Mouse (Mus musculus) heart, adult 2 months (tissue): Measurements from ENCODE around the gene Tiam2. TPM values are rescaled to one million over a fixed set of nuclear protein-coding genes. Genes with fewer than 3 reads are reported as not detected.

Experiments
- DNase-seq, 2 experiments: peaks; one replicate each; pipeline ENCODE4 v3.0.0; 2021
- H3K27ac ChIP-seq: fragments of 200-600 bp; 2 replicates; pipeline ENCODE4 v1.8.1; 2022
- H3K27me3 ChIP-seq: fragments of 200-500 bp; 2 replicates; pipeline ENCODE4 v1.6.1; 2012; ENCODE audit warnings: mild to moderate bottlenecking, low read length, inconsistent platforms, mixed read lengths; ENCODE audit not compliant: control insufficient read depth, insufficient read depth
- H3K36me3 ChIP-seq: fragments of 200-500 bp; 2 replicates; pipeline ENCODE4 v1.6.1; 2012; ENCODE audit warnings: low read length, inconsistent platforms; ENCODE audit not compliant: control insufficient read depth, insufficient read depth
- H3K4me1 ChIP-seq: fragments of 200-500 bp; 2 replicates; pipeline ENCODE4 v1.6.1; 2011; ENCODE audit warnings: low read length; ENCODE audit not compliant: control insufficient read depth, insufficient read depth
- H3K4me3 ChIP-seq: fragments of 200-600 bp; 2 replicates; pipeline ENCODE4 v1.8.1; 2022
- H3K79me2 ChIP-seq: fragments of 200-500 bp; replicated peaks from 2 replicates; pipeline ENCODE4 v1.6.1; 2012; ENCODE audit warnings: mild to moderate bottlenecking, inconsistent platforms, low read length, moderate library complexity, mixed read lengths; ENCODE audit not compliant: control insufficient read depth, insufficient read depth
- H3K9ac ChIP-seq: fragments of 200-500 bp; 2 replicates; pipeline ENCODE4 v1.6.1; 2012; ENCODE audit warnings: low read depth, mild to moderate bottlenecking, control low read depth, inconsistent platforms, low read length, mixed read lengths
- CTCF ChIP-seq: fragments of 200-600 bp; IDR thresholded peaks from 2 replicates; pipeline ENCODE4 v1.8.1; 2022; ENCODE audit warnings: antibody characterized with exemption, mild to moderate bottlenecking, moderate library complexity
- EP300 ChIP-seq: fragments of 200-500 bp; IDR thresholded peaks from 2 replicates; pipeline ENCODE4 v1.6.1; 2011; ENCODE audit warnings: low read depth, low read length, control low read depth; ENCODE audit not compliant: insufficient read depth
- POLR2A ChIP-seq: fragments of 200-500 bp; IDR thresholded peaks from 2 replicates; pipeline ENCODE4 v1.6.1; 2011; ENCODE audit warnings: mild to moderate bottlenecking, low read depth, low read length, control low read depth; ENCODE audit not compliant: insufficient read depth
- WGBS: fragments of 180-500 bp; shearing (Covaris S2); methylation state at CpG from one replicate; pipeline ENCODE4 v1.1.7; 2018; 5-methylcytosine and 5-hydroxymethylcytosine counted together
- intact Hi-C: fragments of 180-260 bp; cut with DNase I; formaldehyde crosslinking; loops from one replicate; pipeline ENCODE4 v1.15.1; 2025
- polyA plus RNA-seq: library from polyadenylated mRNA; depleted of rRNA; stranded (reverse); fragments of >200 nt; gene quantifications from 2 replicates; pipeline ENCODE4 v1.2.3, GENCODE M21; 2012
- total RNA-seq, 2 experiments: library from RNA; stranded (reverse); gene quantifications; 2 replicates each; pipeline ENCODE4 v1.2.3; 2021

Gene Tiam2
- total and polyA plus RNA-seq, 3 experiments, result 1.1 to 2.7 (median 2.3) TPM

- WGBS, result 65% methylated on average over 4 of the region's 4 CpGs
- H3K27me3 ChIP-seq, result no peaks in the 10 kb centered on the region
- no peak overlapping the region for H3K9ac ChIP-seq
- H3K79me2 ChIP-seq, result no peaks in the 10 kb centered on the region
- peak in 1 of 2 experiments; percentile 6 for DNase-seq
- intact Hi-C loops, result no loop called here
- TF ChIP-seq CTCF (no peak), EP300 (no peak), POLR2A (no peak)
- no peaks in the 10 kb centered on the region; the same call in 1 of the 2 replicates for H3K4me1 ChIP-seq
- no peak overlapping the region for H3K4me3 ChIP-seq
- no peaks in the 10 kb centered on the region for H3K36me3 ChIP-seq
- H3K27ac ChIP-seq, result no peak overlapping the region
Observed at GRCm38 (mm10) chr17:3369631-3370030, 43.3 kb downstream of the Tiam2 start.

GRCm38 (mm10) chr17:3378606-3379005, 52.2 kb downstream of the Tiam2 start:
- Histone ChIP-seq H3K79me2 (no peaks in the 10 kb centered on the region), H3K27ac (no peak overlapping the region), H3K36me3 (no peaks in the 10 kb centered on the region), H3K9ac (no peak overlapping the region), H3K27me3 (no peaks in the 10 kb centered on the region), H3K4me3 (no peak overlapping the region), H3K4me1 (no peaks in the 10 kb centered on the region; the same call in 1 of the 2 replicates)
- intact Hi-C loops, result no loop called here
- no peak for TF ChIP-seq CTCF
- no peak for TF ChIP-seq EP300
- no peak for TF ChIP-seq POLR2A
- WGBS, result 36% methylated on average over 2 of the region's 2 CpGs
- DNase-seq, result no peak

GRCm38 (mm10) chr17:3379753-3380588, 53.6 kb downstream of the Tiam2 start:
- Histone ChIP-seq H3K27ac (no peak overlapping the region), H3K36me3 (no peaks in the 10 kb centered on the region), H3K79me2 (no peaks in the 10 kb centered on the region), H3K9ac (no peak overlapping the region), H3K27me3 (no peaks in the 10 kb centered on the region), H3K4me3 (no peak overlapping the region), H3K4me1 (no peaks in the 10 kb centered on the region; the same call in 1 of the 2 replicates)
- WGBS, result 33% methylated on average over 10 of the region's 13 CpGs
- no peak for DNase-seq
- intact Hi-C loops, result no loop called here
- TF ChIP-seq CTCF, result no peak
- TF ChIP-seq EP300, result no peak
- no peak for TF ChIP-seq POLR2A

GRCm38 (mm10) chr17:3385391-3385790, 59.0 kb downstream of the Tiam2 start:
- WGBS, result 28% methylated on average over 1 of the region's 1 CpGs
- DNase-seq, result no peak
- no peak for TF ChIP-seq EP300
- no peak for TF ChIP-seq POLR2A
- TF ChIP-seq CTCF, result no peak
- Histone ChIP-seq H3K27me3 (no peaks in the 10 kb centered on the region), H3K36me3 (no peaks in the 10 kb centered on the region), H3K27ac (no peak overlapping the region), H3K4me3 (no peak overlapping the region), H3K4me1 (no peaks in the 10 kb centered on the region), H3K79me2 (no peaks in the 10 kb centered on the region), H3K9ac (no peak overlapping the region)
- intact Hi-C loops, result no loop called here

- 68% methylated on average over 4 of the region's 4 CpGs for WGBS
- H3K4me1 ChIP-seq, result no peaks in the 10 kb centered on the region
- no peaks in the 10 kb centered on the region for H3K36me3 ChIP-seq
- no peak overlapping the region for H3K9ac ChIP-seq
- intact Hi-C loops, result no loop called here
- no peak for DNase-seq
- no peaks in the 10 kb centered on the region for H3K79me2 ChIP-seq
- H3K4me3 ChIP-seq, result no peak overlapping the region
- no peaks in the 10 kb centered on the region for H3K27me3 ChIP-seq
- H3K27ac ChIP-seq, result no peak overlapping the region
- no peak for TF ChIP-seq EP300
- TF ChIP-seq CTCF, result no peak
- TF ChIP-seq POLR2A, result no peak
Observed at GRCm38 (mm10) chr17:3387819-3388218, 61.4 kb downstream of the Tiam2 start.

GRCm38 (mm10) chr17:3389741-3390140, 63.4 kb downstream of the Tiam2 start:
- TF ChIP-seq CTCF (no peak), POLR2A (no peak), EP300 (no peak)
- H3K9ac ChIP-seq, result no peak overlapping the region
- no peak overlapping the region for H3K4me3 ChIP-seq
- 83% methylated on average over 4 of the region's 4 CpGs for WGBS
- no peaks in the 10 kb centered on the region for H3K79me2 ChIP-seq
- no peaks in the 10 kb centered on the region for H3K27me3 ChIP-seq
- intact Hi-C loops, result no loop called here
- H3K27ac ChIP-seq, result no peak overlapping the region
- no peak for DNase-seq
- H3K4me1 ChIP-seq, result no peaks in the 10 kb centered on the region
- H3K36me3 ChIP-seq, result no peaks in the 10 kb centered on the region
